Mouse (Mus musculus): ENCODE measurements around the gene E4f1.
"Not testable (repeated sequence)": the region's sequence is repeated elsewhere in the genome, so short reads cannot be mapped to it uniquely, and the experiment has no call there.

Gene E4f1

GRCm38 (mm10) chr17:24461580-24461979 is 8.5 kb downstream of the E4f1 start:
- peak in 1 of 2 experiments; percentile 77 for DNase-seq (ENCODE audit: inconsistent age in 2 of 2, low spot score in 1 of 2)

GRCm38 (mm10) chr17:24455523-24456206 is 14.4 kb downstream of the E4f1 start:
- DNase-seq (ENCODE audit: inconsistent age in 2 of 2, low spot score in 1 of 2), result not testable (repeated sequence)

GRCm38 (mm10) chr17:24454756-24455522 is 15.2 kb downstream of the E4f1 start:
- DNase-seq (ENCODE audit: inconsistent age in 2 of 2, low spot score in 1 of 2), result peak; percentile 100

GRCm38 (mm10) chr17:24454218-24454755 is 15.8 kb downstream of the E4f1 start:
- no peak for DNase-seq (ENCODE audit: inconsistent age in 2 of 2, low spot score in 1 of 2)

DNA sequence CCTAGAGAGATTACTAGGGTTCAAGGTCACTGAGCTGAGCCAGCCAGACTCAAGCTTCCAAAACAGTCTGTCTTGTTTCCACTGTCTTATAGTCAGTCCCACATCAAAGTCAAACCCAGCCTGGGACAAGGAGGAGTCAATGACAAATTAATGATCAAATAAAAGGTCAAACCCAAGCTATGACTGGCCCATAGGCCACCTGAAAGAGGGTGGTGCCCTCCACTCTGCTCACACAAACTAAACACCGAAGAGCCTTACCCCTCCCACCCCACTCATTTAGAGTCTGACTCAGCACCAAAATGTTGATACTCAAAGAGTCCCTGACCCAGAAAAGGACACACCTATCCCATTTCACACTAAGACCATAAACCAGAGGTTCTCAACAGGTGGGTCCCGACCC is 16.7 kb downstream of the E4f1 start:
- DNase-seq (ENCODE audit: inconsistent age in 2 of 2, low spot score in 1 of 2), result peak; percentile 48 to 73

- DNase-seq (ENCODE audit: inconsistent age in 2 of 2, low spot score in 1 of 2), result no peak
Measured at GRCm38 (mm10) chr17:24451220-24451619, 18.9 kb downstream of the E4f1 start.

DNA sequence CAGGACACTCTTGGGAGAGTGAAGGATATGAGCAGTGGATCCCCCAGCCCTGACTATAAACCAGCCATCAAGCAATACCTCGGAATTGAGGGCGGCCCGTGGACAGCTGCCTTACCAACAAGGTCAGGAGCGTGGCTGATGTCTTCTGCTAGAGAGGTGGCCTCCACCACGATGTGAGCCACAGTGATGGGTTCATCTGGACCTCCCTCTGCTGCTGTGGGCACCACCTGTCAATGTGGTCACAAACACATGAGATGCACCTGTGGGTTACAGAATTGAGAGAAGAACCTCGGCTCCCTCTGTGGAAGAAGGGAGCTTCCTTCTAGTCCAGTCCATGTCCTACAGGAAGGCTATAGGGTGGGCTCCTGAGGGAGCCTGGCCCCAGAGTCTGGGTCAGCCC is 20.6 kb downstream of the E4f1 start:
- DNase-seq (ENCODE audit: inconsistent age in 2 of 2, low spot score in 1 of 2), result no peak

DNA sequence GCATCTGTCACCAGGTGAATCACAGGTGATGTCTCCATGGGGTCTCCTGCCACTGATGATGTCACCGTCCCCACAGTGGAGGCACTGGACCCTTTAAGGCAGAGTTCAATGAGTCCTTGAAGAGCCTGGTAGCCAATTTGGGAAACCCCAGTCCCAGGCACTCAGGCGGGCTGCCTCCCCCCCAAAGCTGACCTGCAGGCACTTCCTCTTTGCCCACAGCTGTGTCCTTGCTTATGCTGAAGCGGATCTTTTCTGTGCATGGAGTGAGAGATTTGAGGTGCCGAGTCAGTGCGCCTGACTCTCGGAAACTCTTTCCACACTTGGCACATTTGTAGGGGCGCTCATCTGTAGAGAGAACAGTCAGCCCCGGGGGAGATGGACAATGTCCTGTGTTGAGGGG is 23.5 kb downstream of the E4f1 start:
- no peak for DNase-seq (ENCODE audit: inconsistent age in 2 of 2, low spot score in 1 of 2)

DNA sequence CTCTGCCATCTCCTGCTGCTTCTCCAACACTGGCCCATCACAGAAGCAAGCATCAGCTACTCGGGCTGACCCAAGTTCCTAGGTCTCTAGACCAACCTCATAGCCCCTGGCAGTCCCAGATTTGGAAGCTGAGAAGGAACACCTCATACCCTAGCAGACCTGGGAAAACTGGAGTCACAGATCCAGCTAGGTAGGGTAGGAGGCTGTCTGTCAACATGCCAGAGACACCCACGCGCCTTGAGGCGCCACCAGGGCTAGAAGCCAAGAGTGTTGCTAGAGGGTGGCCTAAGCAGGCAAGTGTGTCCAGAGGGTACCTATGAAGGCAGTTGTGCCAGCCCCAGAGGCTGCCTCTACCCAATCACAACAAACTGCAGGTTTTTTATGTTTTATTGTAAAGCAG is 26.7 kb downstream of the E4f1 start:
- no peak for DNase-seq (ENCODE audit: inconsistent age in 2 of 2, low spot score in 1 of 2)

DNA sequence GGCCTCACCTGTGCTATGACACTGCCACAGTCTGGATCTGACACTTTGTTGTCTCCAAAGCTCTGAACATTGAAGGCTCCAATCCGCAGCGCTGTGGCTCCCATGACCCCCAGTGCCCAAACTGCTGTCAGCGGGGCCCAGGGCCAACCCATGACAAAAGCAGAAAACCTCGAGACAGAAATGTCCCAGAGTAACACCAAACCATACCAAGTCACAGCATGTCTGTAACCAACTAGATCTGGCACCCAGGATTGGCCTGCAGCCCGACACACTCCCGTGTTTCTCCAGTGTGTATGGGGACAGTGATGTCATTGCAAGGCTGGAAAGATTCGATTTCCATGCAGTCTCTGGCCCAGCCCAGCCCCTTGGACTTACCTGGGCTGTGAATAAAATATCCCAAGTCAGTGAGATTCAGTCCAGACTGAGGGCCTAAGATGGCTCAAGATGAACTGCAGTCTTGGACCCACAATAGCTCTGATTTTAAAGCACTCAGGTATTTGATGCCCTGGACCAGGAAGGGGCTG is 27.4 kb downstream of the E4f1 start, which contains the start of gene Dnase1l2:
TSS of gene Dnase1l2 (minus strand) at position 474 of the 524 bp plus-strand sequence.
- no peak for DNase-seq (ENCODE audit: inconsistent age in 2 of 2, low spot score in 1 of 2)

- DNase-seq (ENCODE audit: inconsistent age in 2 of 2, low spot score in 1 of 2), result no peak
Measured at GRCm38 (mm10) chr17:24442107-24442506, 28.0 kb downstream of the E4f1 start.

GRCm38 (mm10) chr17:24441148-24441547 is 29.0 kb downstream of the E4f1 start:
- no peak for DNase-seq (ENCODE audit: inconsistent age in 2 of 2, low spot score in 1 of 2)

DNA sequence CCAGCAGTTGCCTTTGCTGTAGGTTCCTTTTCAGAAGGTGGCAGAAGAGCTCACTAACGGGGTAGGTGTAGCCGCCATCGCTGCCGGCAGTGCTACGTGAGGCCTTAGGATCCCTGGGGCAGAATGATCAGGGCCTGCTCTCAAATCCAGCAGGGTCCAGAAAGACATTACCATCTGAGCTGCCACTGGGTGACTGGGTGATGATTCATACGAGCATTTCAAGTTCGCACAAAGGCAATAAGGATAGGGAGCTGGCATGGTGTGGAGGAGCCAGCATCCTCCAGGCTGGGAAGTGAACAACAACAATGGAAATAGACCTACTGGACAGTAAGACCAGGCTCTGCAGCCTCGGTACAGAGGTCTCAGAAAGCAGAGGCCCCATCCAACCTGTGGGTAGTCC is 29.7 kb downstream of the E4f1 start:
- DNase-seq (ENCODE audit: inconsistent age in 2 of 2, low spot score in 1 of 2), result peak in 1 of 2 experiments; percentile 68

GRCm38 (mm10) chr17:24437016-24437415 is 33.1 kb downstream of the E4f1 start:
- DNase-seq (ENCODE audit: inconsistent age in 2 of 2, low spot score in 1 of 2), result peak in 1 of 2 experiments; percentile 83

GRCm38 (mm10) chr17:24429201-24429983 is 40.7 kb downstream of the E4f1 start:
- DNase-seq (ENCODE audit: inconsistent age in 2 of 2, low spot score in 1 of 2), result peak; percentile 64 to 81

DNA sequence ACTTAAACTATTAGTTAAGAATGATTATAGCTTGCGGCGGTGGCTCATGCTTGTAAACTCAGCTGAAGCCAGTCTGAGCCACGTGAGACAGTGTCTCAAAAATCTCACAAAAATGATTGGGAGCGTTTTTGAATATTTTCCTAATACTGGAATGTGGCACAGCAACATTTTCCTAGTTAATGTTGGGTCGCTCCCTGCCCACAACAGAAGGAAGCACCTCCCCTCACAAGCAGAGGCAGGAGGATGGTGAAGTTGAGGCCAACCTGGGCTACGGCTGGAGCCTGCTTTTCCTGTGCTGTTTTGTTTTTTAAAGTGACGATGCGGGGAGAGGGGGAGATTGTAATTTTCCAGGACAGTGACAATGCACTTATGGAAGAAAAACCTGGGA is 42.9 kb downstream of the E4f1 start:
- peak in 1 of 2 experiments; percentile 78 for DNase-seq (ENCODE audit: inconsistent age in 2 of 2, low spot score in 1 of 2)

DNA sequence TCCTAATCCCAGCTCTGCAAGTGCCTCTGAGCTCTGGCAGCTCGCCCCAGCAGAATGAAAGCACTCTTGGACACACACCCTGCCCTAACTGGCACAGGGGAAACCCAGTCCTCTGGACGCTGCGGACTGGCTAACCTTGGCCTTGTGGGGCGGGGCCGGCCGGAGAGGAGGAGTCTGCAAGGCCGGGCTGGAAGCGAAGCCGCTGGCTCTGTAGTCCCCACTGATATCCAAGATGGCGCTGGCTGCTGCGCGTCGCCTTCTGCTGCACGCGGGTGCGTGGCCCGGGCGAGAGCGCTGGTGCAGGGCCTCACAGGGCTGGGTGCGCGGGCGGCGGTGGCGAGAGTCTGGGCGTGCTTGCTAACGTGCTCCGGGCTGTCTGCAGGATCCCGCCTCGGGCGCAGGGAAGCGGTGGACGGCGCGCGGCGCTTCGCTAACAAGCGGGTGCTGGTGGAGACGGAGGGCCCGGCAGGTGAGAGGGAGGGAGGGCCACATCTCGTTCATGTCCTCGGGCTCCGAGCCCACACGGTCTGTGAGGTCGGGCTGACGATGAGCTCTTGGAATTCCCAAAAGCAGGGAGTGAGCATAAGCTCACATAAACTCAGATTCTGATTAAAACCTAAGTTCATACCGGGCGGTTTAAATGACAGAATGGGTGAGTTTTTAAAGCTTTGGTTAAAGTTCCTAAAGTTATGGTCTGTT is 43.5 kb downstream of the E4f1 start, which contains the start of gene Eci1:
TSS of gene Eci1 (plus strand) at position 171 of the 699 bp plus-strand sequence.
- peak; percentile 99 for DNase-seq (ENCODE audit: inconsistent age in 2 of 2, low spot score in 1 of 2)

- peak in 1 of 2 experiments; percentile 57 for DNase-seq (ENCODE audit: inconsistent age in 2 of 2, low spot score in 1 of 2)
Measured at GRCm38 (mm10) chr17:24425905-24426304, 44.2 kb downstream of the E4f1 start.

- DNase-seq (ENCODE audit: inconsistent age in 2 of 2, low spot score in 1 of 2), result not testable (repeated sequence)
Measured at GRCm38 (mm10) chr17:24425326-24425725, 44.8 kb downstream of the E4f1 start.

DNA sequence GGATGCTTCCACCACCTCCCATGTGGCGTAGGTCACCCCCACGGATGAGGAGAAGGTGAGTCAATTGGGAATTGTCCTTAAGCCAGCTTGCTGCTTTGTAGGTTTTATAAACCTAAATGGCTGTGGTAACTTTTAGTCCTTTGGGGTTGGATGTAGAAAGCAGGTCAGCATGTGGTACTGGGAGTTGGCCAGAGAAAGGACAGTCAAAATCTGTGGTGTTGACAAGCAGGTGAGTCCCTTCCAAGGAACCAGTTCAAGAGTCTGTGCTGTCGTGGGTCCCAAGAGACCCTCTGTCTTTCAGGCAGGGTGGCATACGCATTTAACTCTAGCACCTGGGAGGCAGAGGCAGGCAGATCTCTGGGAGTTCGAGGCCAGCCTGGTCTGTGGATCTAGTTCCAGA is 45.6 kb downstream of the E4f1 start:
- DNase-seq (ENCODE audit: inconsistent age in 2 of 2, low spot score in 1 of 2), result no peak

Measured in adrenal gland, adult (tissue).